ENCODE assay signal across 10 mouse cellular contexts in the genomic region with DNA sequence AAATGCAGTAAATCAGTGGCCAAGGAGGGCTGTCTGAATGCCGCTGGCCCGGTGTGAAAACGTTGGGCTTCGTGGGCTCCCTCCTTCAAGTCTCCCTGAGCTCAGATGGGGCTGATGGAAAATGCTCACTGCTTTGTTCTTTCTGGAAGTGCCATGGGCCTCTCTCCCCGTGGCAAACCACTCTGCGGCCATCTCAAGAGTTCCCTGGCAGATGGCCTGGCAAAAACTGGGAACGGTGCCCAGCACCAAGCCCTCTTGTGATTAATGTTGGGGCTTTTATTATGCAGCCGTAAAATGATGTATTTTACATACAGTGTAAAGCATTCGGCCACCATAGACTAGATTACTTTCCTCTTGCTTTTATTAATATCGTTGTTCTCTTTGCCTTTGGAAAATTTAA.
A peak's percentile ranks its signal among the peaks of the same experiment; 100 is the strongest.
DNase-seq lines count a peak whose midpoint lies in the region; ATAC-seq and TF ChIP-seq lines count a peak whose summit lies in the region.
"Had no signal": no experiment of that assay in that cellular context is flagged by ENCODE, and none has a peak within 500 bp of the region (broad histone marks: within the 10 kb centered on the region; RNA-seq: fewer than 3 reads in every experiment).

No protein-coding gene starts in this region.

- TF ChIP-seq POLR2A in thymus, adult 2 months (IDR thresholded peaks at IDR 0.05; ENCODE audit: control insufficient read depth, extremely low read depth, insufficient read depth, low read length, poor library complexity), result no peak

- no peaks in the 10 kb centered on the region for H3K4me1 ChIP-seq in midbrain, embryonic 13.5 days (replicated peaks)
- no peaks in the 10 kb centered on the region for H3K4me1 ChIP-seq in midbrain, embryonic 10.5 days
- no peaks in the 10 kb centered on the region for H3K4me1 ChIP-seq in midbrain, postnatal 0 days (ENCODE audit: insufficient read depth, low read length)
- no peaks in the 10 kb centered on the region for H3K4me1 ChIP-seq in thymus, adult 2 months (replicated peaks; ENCODE audit: control insufficient read depth, insufficient read depth, low read length)

- ATAC-seq in midbrain, embryonic 13.5 days, result no peak
- no peak for ATAC-seq in midbrain, postnatal 0 days (ENCODE audit: low FRiP score)

- H3K4me3 ChIP-seq in midbrain, embryonic 13.5 days (replicated peaks), result no peak overlapping the region
- H3K4me3 ChIP-seq in midbrain, embryonic 10.5 days, result no peak overlapping the region
- no peak overlapping the region for H3K4me3 ChIP-seq in midbrain, postnatal 0 days (ENCODE audit: low read depth, low read length)
- no peak overlapping the region for H3K4me3 ChIP-seq in thymus, adult 2 months (ENCODE audit: control insufficient read depth, insufficient read depth, low read length)
- H3K4me3 ChIP-seq: erythroblast, embryonic 14.5 days had no signal

- H3K27ac ChIP-seq in midbrain, embryonic 13.5 days, result peak overlapping the region; percentile 67
- H3K27ac ChIP-seq in midbrain, embryonic 10.5 days (replicated peaks), result no peak overlapping the region
- no peak overlapping the region for H3K27ac ChIP-seq in midbrain, postnatal 0 days (ENCODE audit: low read depth, low read length)
- no peak overlapping the region for H3K27ac ChIP-seq in thymus, adult 2 months (ENCODE audit: control insufficient read depth, insufficient read depth, low read length)
- H3K27ac ChIP-seq: liver, embryonic 14.5 days had no signal

- DNase-seq in midbrain, embryonic 10.5 days (ENCODE audit: low spot score), result no peak
- peak; percentile 67 for DNase-seq in adrenal gland, postnatal 25 days
- peak; percentile 93 to 94 for DNase-seq in cerebellum, postnatal 14 days
- peak; percentile 89 for DNase-seq in midbrain, postnatal 0 days (ENCODE audit: low spot score)
- DNase-seq in thymus, adult 2 months, result no peak
- no peak for DNase-seq in liver
- DNase-seq: thymus, postnatal 4 days had no signal

- no peaks in the 10 kb centered on the region for H3K36me3 ChIP-seq in midbrain, embryonic 13.5 days
- H3K36me3 ChIP-seq in midbrain, embryonic 10.5 days, result no peaks in the 10 kb centered on the region
- no peaks in the 10 kb centered on the region for H3K36me3 ChIP-seq in midbrain, postnatal 0 days (ENCODE audit: insufficient read depth, low read length)
- H3K36me3 ChIP-seq in thymus, adult 2 months (ENCODE audit: control insufficient read depth, insufficient read depth, low read length), result no peaks in the 10 kb centered on the region

- H3K4me2 ChIP-seq in midbrain, embryonic 13.5 days (replicated peaks), result no peak overlapping the region
- H3K4me2 ChIP-seq in midbrain, postnatal 0 days (ENCODE audit: low read depth, low read length, poor library complexity, severe bottlenecking), result no peak overlapping the region

- no peaks in the 10 kb centered on the region for H3K9me3 ChIP-seq in midbrain, embryonic 13.5 days
- H3K9me3 ChIP-seq in midbrain, embryonic 10.5 days (replicated peaks), result no peaks in the 10 kb centered on the region; the same call in 1 of the 2 replicates
- H3K9me3 ChIP-seq in midbrain, postnatal 0 days (ENCODE audit: low read length), result 0 out of 2 replicates have a peak, but pooled peaks cover 3% of the 10 kb centered on the region

- WGBS in midbrain, embryonic 13.5 days, result 67% methylated on average over 10 of the region's 10 CpGs
- 88% methylated on average over 10 of the region's 10 CpGs for WGBS in midbrain, embryonic 10.5 days
- 48% methylated on average over 10 of the region's 10 CpGs for WGBS in midbrain, postnatal 0 days
- WGBS in thymus, adult 2 months, result 93% methylated on average over 10 of the region's 10 CpGs

- no peaks in the 10 kb centered on the region for H3K27me3 ChIP-seq in midbrain, embryonic 13.5 days
- no peaks in the 10 kb centered on the region for H3K27me3 ChIP-seq in midbrain, embryonic 10.5 days (ENCODE audit: low read depth, poor library complexity, severe bottlenecking)
- no peaks in the 10 kb centered on the region for H3K27me3 ChIP-seq in midbrain, postnatal 0 days (ENCODE audit: insufficient read depth, low read length)
- H3K27me3 ChIP-seq in thymus, adult 2 months (ENCODE audit: control insufficient read depth, insufficient read depth, low read length), result no peaks in the 10 kb centered on the region

- no peak for TF ChIP-seq CTCF in midbrain, postnatal 0 days (IDR thresholded peaks at IDR 0.05)
- no peak for TF ChIP-seq CTCF in thymus, adult 2 months (IDR thresholded peaks at IDR 0.05; ENCODE audit: borderline replicate concordance, control insufficient read depth, extremely low read depth, insufficient read depth, low read length, poor library complexity)

- H3K9ac ChIP-seq in midbrain, embryonic 13.5 days (replicated peaks), result no peak overlapping the region
- H3K9ac ChIP-seq in midbrain, postnatal 0 days (replicated peaks; ENCODE audit: low read length, poor library complexity, severe bottlenecking), result no peak overlapping the region
- H3K9ac ChIP-seq: liver, embryonic 14.5 days had no signal

Comparison
In these comparisons a context has a peak if more than half of its experiments do, and no peak if none do; other contexts are left out.
1. DNase-seq: peak in adrenal gland, postnatal 25 days (single experiment), cerebellum, postnatal 14 days (2 of 2) and midbrain, postnatal 0 days (single experiment); none in midbrain, embryonic 10.5 days (single experiment), thymus, adult 2 months (single experiment) and liver (single experiment).